Mouse (Mus musculus) forebrain, embryonic 12.5 days (tissue): Measurements from ENCODE around the gene Gm42372. TPM values are rescaled to one million over a fixed set of nuclear protein-coding genes. Genes with fewer than 3 reads are reported as not detected.
"Not testable (repeated sequence)": the region's sequence is repeated elsewhere in the genome, so short reads cannot be mapped to it uniquely, and the experiment has no call there.

Experiments used
- ATAC-seq: fragments of 200-750 bp; cut with Nextera tagmentation; 2 replicates; pipeline ENCODE4 v1.8.0; 2017; ENCODE audit warnings: moderate TSS enrichment; ENCODE audit not compliant: low FRiP score
- H3K27ac ChIP-seq: fragments of 300-500 bp; sonication (generic); 2 replicates; pipeline ENCODE4 v1.5.1; 2016; ENCODE audit warnings: mild to moderate bottlenecking
- H3K27me3 ChIP-seq: fragments of 300-500 bp; sonication (generic); 2 replicates; pipeline ENCODE4 v1.6.1; 2016; ENCODE audit warnings: mild to moderate bottlenecking
- H3K36me3 ChIP-seq: fragments of 300-500 bp; sonication (generic); replicated peaks from 2 replicates; pipeline ENCODE4 v1.6.1; 2016; ENCODE audit warnings: mild to moderate bottlenecking
- H3K4me1 ChIP-seq: fragments of 300-500 bp; sonication (generic); 2 replicates; pipeline ENCODE4 v1.6.1; 2016
- H3K4me2 ChIP-seq: fragments of 300-500 bp; sonication (generic); 2 replicates; pipeline ENCODE4 v1.6.1; 2016; ENCODE audit warnings: mild to moderate bottlenecking, moderate library complexity
- H3K4me3 ChIP-seq: fragments of 300-500 bp; sonication (generic); replicated peaks from 2 replicates; pipeline ENCODE4 v1.5.1; 2016; ENCODE audit warnings: mild to moderate bottlenecking
- H3K9ac ChIP-seq: fragments of 300-500 bp; sonication (generic); 2 replicates; pipeline ENCODE4 v1.6.1; 2016; ENCODE audit warnings: mild to moderate bottlenecking
- H3K9me3 ChIP-seq: fragments of 300-500 bp; sonication (generic); 2 replicates; pipeline ENCODE4 v1.6.1; 2016
- WGBS: fragments of 180-500 bp; shearing (Covaris S2); methylation state at CpG from one replicate; pipeline ENCODE4 v1.1.7; 2016; 5-methylcytosine and 5-hydroxymethylcytosine counted together
- polyA plus RNA-seq: library from polyadenylated mRNA; unstranded; fragments of >200 nt; fragmentation: Nextera tagmentation; extraction: Ambion mirVana; gene quantifications from 2 replicates; pipeline ENCODE4 v1.2.1, GENCODE M21; 2016

Gm42372 gene
- polyA plus RNA-seq, 1 experiment from 2014 or later = 1.6 TPM

- Histone ChIP-seq H3K4me1 (peaks cover 59% of the 10 kb centered on the region), H3K4me2 (peak overlapping the region; percentile 69), H3K9ac (peak overlapping the region; percentile 48; the same call in 1 of the 2 replicates), H3K27ac (0 out of 2 replicates have a peak overlapping the region, but pooled peaks have one; percentile 36), H3K4me3 (peak overlapping the region; percentile 52; the same call in 1 of the 2 replicates), H3K36me3 (no peaks in the 10 kb centered on the region), H3K9me3 (no peaks in the 10 kb centered on the region), H3K27me3 (peaks cover 49% of the 10 kb centered on the region)
- ATAC-seq = no peak
- 51% methylated on average over 8 of the region's 8 CpGs for WGBS
Measured at GRCm38 (mm10) chr7:16948923-16949458, 33.9 kb upstream of the Gm42372 start.

GRCm38 (mm10) chr7:16949908-16950841, 32.7 kb upstream of the Gm42372 start:
- 0 out of 2 replicates have a peak overlapping the region, but pooled peaks have one; percentile 36 for H3K27ac ChIP-seq
- H3K27me3 ChIP-seq = peaks cover 47% of the 10 kb centered on the region
- H3K4me3 ChIP-seq = peak overlapping the region; percentile 29
- H3K4me1 ChIP-seq = peaks cover 53% of the 10 kb centered on the region
- 13% methylated on average over 29 of the region's 29 CpGs for WGBS
- H3K36me3 ChIP-seq = no peaks in the 10 kb centered on the region
- no peaks in the 10 kb centered on the region for H3K9me3 ChIP-seq
- peak overlapping the region; percentile 69 for H3K4me2 ChIP-seq
- peak overlapping the region; percentile 48 for H3K9ac ChIP-seq
- ATAC-seq = peak; percentile 59

- Histone ChIP-seq H3K27ac (0 out of 2 replicates have a peak overlapping the region, but pooled peaks have one; percentile 19), H3K27me3 (peaks cover 38% of the 10 kb centered on the region), H3K4me1 (peaks cover 44% of the 10 kb centered on the region), H3K9me3 (no peaks in the 10 kb centered on the region), H3K36me3 (no peaks in the 10 kb centered on the region), H3K4me3 (no peak overlapping the region), H3K4me2 (no peak overlapping the region), H3K9ac (no peak overlapping the region)
- peak; percentile 81 for ATAC-seq
- 24% methylated on average over 18 of the region's 18 CpGs for WGBS
Measured at GRCm38 (mm10) chr7:16950861-16951635, 31.8 kb upstream of the Gm42372 start.

GRCm38 (mm10) chr7:16953776-16954175, 29.1 kb upstream of the Gm42372 start:
- not testable (repeated sequence) for H3K9me3 ChIP-seq, H3K36me3 ChIP-seq, H3K4me3 ChIP-seq, H3K27ac ChIP-seq, H3K4me2 ChIP-seq, ATAC-seq, H3K9ac ChIP-seq
- H3K4me1 ChIP-seq = peaks cover 34% of the 10 kb centered on the region
- 60% methylated on average over 2 of the region's 2 CpGs for WGBS
- H3K27me3 ChIP-seq = peaks cover 11% of the 10 kb centered on the region

GRCm38 (mm10) chr7:16955712-16956111, 27.2 kb upstream of the Gm42372 start:
- Histone ChIP-seq H3K4me2 (no peak overlapping the region), H3K9ac (no peak overlapping the region), H3K4me1 (peaks cover 35% of the 10 kb centered on the region), H3K9me3 (no peaks in the 10 kb centered on the region), H3K27me3 (no peaks in the 10 kb centered on the region), H3K36me3 (no peaks in the 10 kb centered on the region), H3K4me3 (no peak overlapping the region), H3K27ac (0 out of 2 replicates have a peak overlapping the region, but pooled peaks have one; percentile 19)
- WGBS = 78% methylated on average over 4 of the region's 4 CpGs
- ATAC-seq = no peak

GRCm38 (mm10) chr7:16956410-16957265, 26.2 kb upstream of the Gm42372 start:
- peaks cover 44% of the 10 kb centered on the region for H3K4me1 ChIP-seq
- H3K27ac ChIP-seq = peak overlapping the region; percentile 89
- peak overlapping the region; percentile 33 for H3K4me2 ChIP-seq
- ATAC-seq = peak; percentile 57; the same call in 1 of the 2 replicates
- 52% methylated on average over 15 of the region's 15 CpGs for WGBS
- no peaks in the 10 kb centered on the region for H3K9me3 ChIP-seq
- no peaks in the 10 kb centered on the region for H3K27me3 ChIP-seq
- H3K9ac ChIP-seq = peak overlapping the region; percentile 25; the same call in 1 of the 2 replicates
- H3K4me3 ChIP-seq = no peak overlapping the region
- H3K36me3 ChIP-seq = no peaks in the 10 kb centered on the region; the same call in 1 of the 2 replicates

GRCm38 (mm10) chr7:16959539-16960187, 23.2 kb upstream of the Gm42372 start, which contains the start of gene Pnmal1:
TSS of gene Pnmal1 (plus strand) at chr7:16959679.
- Histone ChIP-seq H3K9me3 (no peaks in the 10 kb centered on the region), H3K27ac (peak within 1 kb of the TSS; percentile 92), H3K4me1 (peaks cover 48% of the 10 kb centered on the region), H3K4me3 (peak within 1 kb of the TSS; percentile 35), H3K27me3 (no peaks in the 10 kb centered on the region), H3K4me2 (peak within 1 kb of the TSS; percentile 60), H3K36me3 (peaks cover 6% of the 10 kb centered on the region; the same call in 1 of the 2 replicates), H3K9ac (peak within 1 kb of the TSS; percentile 52)
- peak; percentile 94 for ATAC-seq
- 7% methylated on average over 17 of the region's 17 CpGs for WGBS

- Histone ChIP-seq H3K27me3 (no peaks in the 10 kb centered on the region), H3K9me3 (no peaks in the 10 kb centered on the region), H3K4me1 (peaks cover 44% of the 10 kb centered on the region), H3K27ac (no peak overlapping the region), H3K4me2 (peak overlapping the region; percentile 10; the same call in 1 of the 2 replicates), H3K4me3 (no peak overlapping the region), H3K9ac (no peak overlapping the region), H3K36me3 (peaks cover 6% of the 10 kb centered on the region; the same call in 1 of the 2 replicates)
- WGBS = 86% methylated on average over 5 of the region's 5 CpGs
- ATAC-seq = no peak
Measured at GRCm38 (mm10) chr7:16961678-16962077, 21.2 kb upstream of the Gm42372 start.

GRCm38 (mm10) chr7:16968414-16968813, 14.5 kb upstream of the Gm42372 start:
- H3K36me3 ChIP-seq = no peaks in the 10 kb centered on the region
- ATAC-seq = no peak
- no peak overlapping the region for H3K4me3 ChIP-seq
- 90% methylated on average over 6 of the region's 6 CpGs for WGBS
- H3K9me3 ChIP-seq = peaks cover 5% of the 10 kb centered on the region; the same call in 1 of the 2 replicates
- H3K27ac ChIP-seq = no peak overlapping the region
- no peaks in the 10 kb centered on the region for H3K4me1 ChIP-seq
- H3K27me3 ChIP-seq = no peaks in the 10 kb centered on the region
- no peak overlapping the region for H3K9ac ChIP-seq
- no peak overlapping the region for H3K4me2 ChIP-seq

GRCm38 (mm10) chr7:16971160-16971559, 11.7 kb upstream of the Gm42372 start:
- no peaks in the 10 kb centered on the region for H3K36me3 ChIP-seq
- WGBS = 88% methylated on average over 3 of the region's 3 CpGs
- H3K4me2 ChIP-seq = no peak overlapping the region
- 0 out of 2 replicates have a peak, but pooled peaks cover 3% of the 10 kb centered on the region for H3K4me1 ChIP-seq
- no peak overlapping the region for H3K9ac ChIP-seq
- H3K4me3 ChIP-seq = no peak overlapping the region
- peaks cover 5% of the 10 kb centered on the region; the same call in 1 of the 2 replicates for H3K9me3 ChIP-seq
- no peak for ATAC-seq
- no peak overlapping the region for H3K27ac ChIP-seq
- no peaks in the 10 kb centered on the region for H3K27me3 ChIP-seq
